Mouse (Mus musculus): ENCODE data around the gene Gm3500. TPM values are rescaled to one million over a fixed set of nuclear protein-coding genes. Genes with fewer than 3 reads are reported as not detected.
"Not testable (repeated sequence)": the region's sequence is repeated elsewhere in the genome, so short reads cannot be mapped to it uniquely, and the experiment has no call there.

Gene Gm3500
- polyA plus RNA-seq (2014; fragmentation: Nextera tagmentation; extraction: Ambion mirVana): not detected in 2 replicates

- DNase-seq (ENCODE audit: low spot score); H3K4me3 ChIP-seq (ENCODE audit: low read depth, low read length); H3K4me2 ChIP-seq (ENCODE audit: low read depth, severe bottlenecking); ATAC-seq (ENCODE audit: insufficient number of reproducible peaks, low FRiP score, low TSS enrichment, low read depth); H3K9me3 ChIP-seq (ENCODE audit: control insufficient read depth, low read length); H3K27me3 ChIP-seq (ENCODE audit: control insufficient read depth, insufficient read depth, low read length); H3K36me3 ChIP-seq (ENCODE audit: control insufficient read depth, insufficient read depth, low read length); H3K27ac ChIP-seq (replicated peaks; ENCODE audit: low read depth, low read length); H3K4me1 ChIP-seq (ENCODE audit: control insufficient read depth, insufficient read depth, low read length); H3K9ac ChIP-seq (ENCODE audit: low read length): not testable (repeated sequence)
- WGBS: no CpG with 5 or more reads among the region's 37 CpGs
Measured at GRCm38 (mm10) chr14:5388949-5389348, at the start of gene Gm3500. Gene Gm3500 (minus strand): TSS chr14:5389049.

GRCm38 (mm10) chr14:5334828-5335227, 54.0 kb downstream of the Gm3500 start, which contains the start of gene Gm3542:
Gene Gm3542 (minus strand): TSS chr14:5334928.
- H3K36me3 ChIP-seq (ENCODE audit: control insufficient read depth, insufficient read depth, low read length); ATAC-seq (ENCODE audit: insufficient number of reproducible peaks, low FRiP score, low TSS enrichment, low read depth); H3K9ac ChIP-seq (ENCODE audit: low read length); H3K9me3 ChIP-seq (ENCODE audit: control insufficient read depth, low read length); H3K4me3 ChIP-seq (ENCODE audit: low read depth, low read length); H3K4me2 ChIP-seq (ENCODE audit: low read depth, severe bottlenecking); H3K27ac ChIP-seq (replicated peaks; ENCODE audit: low read depth, low read length); DNase-seq (ENCODE audit: low spot score); H3K4me1 ChIP-seq (ENCODE audit: control insufficient read depth, insufficient read depth, low read length); H3K27me3 ChIP-seq (ENCODE audit: control insufficient read depth, insufficient read depth, low read length): not testable (repeated sequence)
- WGBS: no CpG with 5 or more reads among the region's 2 CpGs

Other genes starting within 250 kb of the Gm3500 start
- gene Gm3317, start 224.5 kb downstream of the Gm3500 start, polyA plus RNA-seq (2014; fragmentation: Nextera tagmentation; extraction: Ambion mirVana): not detected in 2 replicates
- not detected in 2 replicates for gene Gm8271, start 203.3 kb downstream of the Gm3500 start, polyA plus RNA-seq (2014; fragmentation: Nextera tagmentation; extraction: Ambion mirVana)
- gene Gm3526, start 128.5 kb downstream of the Gm3500 start, polyA plus RNA-seq (2014; fragmentation: Nextera tagmentation; extraction: Ambion mirVana): not detected in 2 replicates
- gene Gm3542, start 54.1 kb downstream of the Gm3500 start, polyA plus RNA-seq (2014; fragmentation: Nextera tagmentation; extraction: Ambion mirVana): not detected in 2 replicates
- gene Gm3194, start 66.4 kb upstream of the Gm3500 start, polyA plus RNA-seq (2014; fragmentation: Nextera tagmentation; extraction: Ambion mirVana): 0.60 and 0.72 TPM in 2 replicates
- gene Gm8246, start 88.8 kb upstream of the Gm3500 start, polyA plus RNA-seq (2014; fragmentation: Nextera tagmentation; extraction: Ambion mirVana): not detected in 2 replicates
- not detected in 2 replicates for gene Gm3187, start 95.2 kb upstream of the Gm3500 start, polyA plus RNA-seq (2014; fragmentation: Nextera tagmentation; extraction: Ambion mirVana)
- gene Gm3488, start 112.6 kb upstream of the Gm3500 start, polyA plus RNA-seq (2014; fragmentation: Nextera tagmentation; extraction: Ambion mirVana): 1.0 and 1.1 TPM in 2 replicates
- gene Gm3532, start 149.4 kb upstream of the Gm3500 start, polyA plus RNA-seq (2014; fragmentation: Nextera tagmentation; extraction: Ambion mirVana): not detected in 2 replicates
- not detected in 2 replicates for gene Gm8265, start 244.0 kb upstream of the Gm3500 start, polyA plus RNA-seq (2014; fragmentation: Nextera tagmentation; extraction: Ambion mirVana)